Mouse (Mus musculus) olfactory bulb, adult 2 months (tissue): ENCODE data around the gene Wsb2.

ENCODE experiments used
- CTCF ChIP-seq: fragments of 200-500 bp; IDR thresholded peaks from 2 replicates; pipeline ENCODE4 v1.5.1; 2012; ENCODE audit warnings: low read depth, mild to moderate bottlenecking, low read length, moderate library complexity; ENCODE audit not compliant: insufficient read depth
- POLR2A ChIP-seq: fragments of 200-500 bp; IDR thresholded peaks from 2 replicates; pipeline ENCODE4 v1.6.1; 2012; ENCODE audit warnings: mild to moderate bottlenecking, low read depth, low read length, moderate library complexity; ENCODE audit not compliant: insufficient read depth

GRCm38 (mm10) chr5:117413507-117414501, 56.7 kb downstream of the Wsb2 start, which contains the start of gene Ksr2:
- peak; percentile 51; the same call in 1 of the 2 replicates for TF ChIP-seq POLR2A
- no peak for TF ChIP-seq CTCF
